Mouse (Mus musculus) adrenal gland, adult 18-20 months (tissue): ENCODE data around the gene Gm40193. TPM values are rescaled to one million over a fixed set of nuclear protein-coding genes. Genes with fewer than 3 reads are reported as not detected.
"Not testable (repeated sequence)": the region's sequence is repeated elsewhere in the genome, so short reads cannot be mapped to it uniquely, and the experiment has no call there.

Experiments
- DNase-seq, 2 experiments: peaks; one replicate each; pipeline ENCODE4 v3.0.0; 2021 to 2022; ENCODE audit warnings: low spot score in 2 of 2
- long read RNA-seq, 2 experiments: library from polyadenylated mRNA; stranded (forward); transcript quantifications; one replicate each; pipeline ENCODE4 v2.0.0; 2021
- total RNA-seq, 2 experiments: library from RNA; stranded (reverse); gene quantifications; 1 replicate in 1 of 2; 2 replicates in 1 of 2; pipeline ENCODE4 v1.2.3; 2021

Gm40193 gene
- not detected for total RNA-seq
- long read RNA-seq, experiment 1 = 0 reads
- long read RNA-seq, experiment 2 = 0 reads

GRCm38 (mm10) chr11:70532839-70533238, at the start of gene Gm40193:
Gene Gm40193, minus strand, starts transcription at chr11:70532939.
- DNase-seq = no peak

DNA sequence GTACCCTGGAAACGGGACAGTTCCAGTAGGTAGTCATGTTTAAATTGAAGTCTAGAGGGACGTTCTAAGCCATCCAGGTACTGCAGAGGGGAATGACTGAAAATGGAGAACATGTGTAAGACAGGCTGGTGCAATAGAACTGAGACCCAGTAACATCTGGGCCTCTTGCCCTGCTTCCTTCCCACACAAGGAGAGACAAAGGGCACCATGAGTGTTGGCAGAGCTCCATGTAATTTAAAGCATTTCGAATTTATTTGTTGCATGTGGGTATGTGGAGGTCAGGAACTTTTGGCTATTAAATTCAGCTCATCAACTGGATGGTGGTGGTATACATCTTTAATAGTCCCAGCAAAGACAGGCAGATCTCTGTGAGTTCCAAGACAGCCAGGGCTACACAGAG, 49.5 kb upstream of the Gm40193 start:
- DNase-seq = no peak

DNA sequence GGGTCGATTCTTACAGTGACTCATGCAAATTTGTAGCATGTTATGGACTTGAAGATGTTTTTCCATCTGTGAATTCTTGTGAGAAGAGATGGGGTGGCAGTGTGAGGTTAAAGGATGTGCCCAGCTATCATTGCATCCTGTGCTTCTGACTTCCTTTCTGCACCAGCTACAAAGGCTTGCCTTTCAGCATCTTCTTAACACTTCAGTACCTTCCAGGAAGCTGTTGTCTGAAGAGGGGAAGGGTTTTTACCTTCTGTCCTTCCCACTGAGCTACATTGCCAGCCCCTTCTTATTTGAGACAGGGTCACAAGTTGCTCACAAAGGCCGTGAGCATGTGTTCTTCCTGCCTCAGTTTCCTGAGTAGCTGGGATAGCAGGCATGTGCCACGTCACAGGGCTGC, 48.2 kb upstream of the Gm40193 start:
- no peak for DNase-seq

DNA sequence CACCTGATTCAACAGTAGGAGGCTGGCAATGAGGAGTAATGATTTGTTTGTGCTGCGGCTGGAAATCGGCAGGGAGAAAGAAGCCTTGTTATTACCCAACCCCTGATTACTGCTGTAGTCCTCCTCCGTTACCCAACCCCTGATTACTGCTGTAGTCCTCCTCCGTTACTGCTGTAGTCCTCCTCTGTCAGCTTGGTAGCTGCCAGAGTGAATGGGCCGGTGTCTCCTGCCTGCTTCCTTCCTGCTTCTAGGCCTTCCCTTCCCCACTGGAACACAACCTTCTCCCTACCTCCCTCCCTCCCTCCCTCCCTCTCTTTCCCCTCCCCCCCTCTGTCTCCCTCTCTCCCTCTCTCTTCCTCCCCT, 47.6 kb upstream of the Gm40193 start:
- DNase-seq = no peak

GRCm38 (mm10) chr11:70579710-70580357, 47.1 kb upstream of the Gm40193 start:
- DNase-seq = no peak

GRCm38 (mm10) chr11:70578962-70579361, 46.2 kb upstream of the Gm40193 start:
- DNase-seq = no peak

- no peak for DNase-seq
Observed at GRCm38 (mm10) chr11:70577201-70577600, 44.5 kb upstream of the Gm40193 start.

DNA sequence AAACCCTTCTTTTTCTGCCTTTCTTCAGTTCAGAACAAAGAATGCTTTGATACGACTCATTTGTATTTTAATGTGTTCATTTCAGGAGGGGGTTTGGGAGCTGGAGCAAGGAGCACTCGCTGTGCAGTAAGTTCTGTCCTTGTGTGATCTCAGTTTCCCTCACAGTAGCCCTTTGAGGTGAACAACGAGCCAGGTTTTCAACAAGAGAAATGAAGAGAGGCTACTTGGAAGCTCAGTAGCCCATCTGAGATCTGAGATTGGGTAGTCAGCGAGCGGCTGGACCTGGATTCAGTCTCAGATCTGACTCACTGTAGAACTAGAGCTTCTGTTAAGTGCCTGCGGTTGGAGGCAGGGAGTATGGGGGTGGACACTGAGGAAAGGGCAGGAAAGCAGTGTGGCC, 41.1 kb upstream of the Gm40193 start:
- no peak for DNase-seq

- DNase-seq = no peak
Observed at GRCm38 (mm10) chr11:70572348-70572902, 39.7 kb upstream of the Gm40193 start.

- no peak for DNase-seq
Observed at GRCm38 (mm10) chr11:70571641-70572040, 38.9 kb upstream of the Gm40193 start.

DNA sequence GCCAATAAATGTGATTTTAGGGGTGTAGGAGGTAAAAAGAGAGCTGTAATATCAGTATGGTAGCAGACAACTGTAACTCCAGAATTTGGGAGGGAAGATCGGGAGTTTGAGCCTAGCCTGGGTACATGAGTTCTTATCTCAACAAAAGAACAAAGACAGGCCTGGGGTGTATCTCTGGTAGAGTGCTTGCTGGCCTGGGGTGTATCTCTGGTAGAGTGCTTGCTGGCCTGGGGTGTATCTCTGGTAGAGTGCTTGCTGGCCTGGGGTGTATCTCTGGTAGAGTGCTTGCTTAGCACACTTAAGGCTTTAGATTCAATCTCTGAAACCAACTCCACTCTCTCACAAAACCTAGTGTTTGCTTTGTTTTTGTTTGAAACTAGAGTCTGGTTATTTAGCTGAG, 37.9 kb upstream of the Gm40193 start:
- not testable (repeated sequence) for DNase-seq

DNA sequence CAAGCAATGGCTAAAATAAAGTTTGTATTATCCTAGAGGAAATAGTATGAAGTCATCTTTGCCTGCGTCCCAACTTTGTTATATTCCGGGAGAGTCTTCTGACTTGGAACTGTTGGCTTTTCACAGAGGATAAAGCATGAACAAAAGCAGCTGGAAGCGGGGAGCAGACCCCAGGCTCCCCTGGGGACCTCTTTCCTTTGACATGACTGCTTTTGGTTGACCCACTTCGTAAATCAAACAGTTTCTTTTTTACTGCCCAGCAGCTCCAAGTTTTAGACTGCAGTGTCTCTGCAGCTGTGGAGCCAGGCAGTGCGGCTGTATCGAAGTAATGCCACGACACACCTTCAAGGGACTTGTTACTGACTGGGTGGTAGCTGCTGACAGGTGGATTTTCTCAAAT, 33.8 kb upstream of the Gm40193 start:
- no peak for DNase-seq

DNA sequence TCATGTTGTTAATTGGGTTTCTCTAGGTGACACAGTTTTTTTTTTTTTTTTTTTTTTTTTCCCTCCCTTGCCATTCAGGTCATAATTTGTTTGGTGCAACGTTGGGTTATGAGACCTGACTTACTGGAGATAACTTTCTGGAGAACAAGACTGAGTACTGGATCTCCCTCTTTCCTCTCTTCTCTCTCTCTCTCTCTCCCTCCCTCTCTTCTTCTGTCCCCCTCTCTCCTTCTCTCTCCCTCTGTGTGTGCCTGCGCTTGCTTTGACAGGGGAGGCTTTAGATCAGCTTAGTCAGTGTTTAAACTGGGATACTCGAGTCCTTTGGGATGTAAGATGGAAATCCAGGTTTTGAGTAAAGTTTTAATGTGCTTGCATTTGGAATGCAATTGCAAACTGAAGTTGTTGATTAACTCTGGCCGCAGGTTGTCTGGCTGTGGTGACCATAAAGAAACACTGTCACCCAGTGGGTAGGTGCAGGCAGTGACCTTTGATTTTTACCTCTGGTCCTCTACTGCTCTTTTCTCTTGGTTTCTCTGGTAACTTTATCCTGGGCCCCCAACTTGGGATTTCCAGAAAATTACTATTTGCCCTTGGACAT, 31.6 kb upstream of the Gm40193 start:
- DNase-seq = no peak

DNA sequence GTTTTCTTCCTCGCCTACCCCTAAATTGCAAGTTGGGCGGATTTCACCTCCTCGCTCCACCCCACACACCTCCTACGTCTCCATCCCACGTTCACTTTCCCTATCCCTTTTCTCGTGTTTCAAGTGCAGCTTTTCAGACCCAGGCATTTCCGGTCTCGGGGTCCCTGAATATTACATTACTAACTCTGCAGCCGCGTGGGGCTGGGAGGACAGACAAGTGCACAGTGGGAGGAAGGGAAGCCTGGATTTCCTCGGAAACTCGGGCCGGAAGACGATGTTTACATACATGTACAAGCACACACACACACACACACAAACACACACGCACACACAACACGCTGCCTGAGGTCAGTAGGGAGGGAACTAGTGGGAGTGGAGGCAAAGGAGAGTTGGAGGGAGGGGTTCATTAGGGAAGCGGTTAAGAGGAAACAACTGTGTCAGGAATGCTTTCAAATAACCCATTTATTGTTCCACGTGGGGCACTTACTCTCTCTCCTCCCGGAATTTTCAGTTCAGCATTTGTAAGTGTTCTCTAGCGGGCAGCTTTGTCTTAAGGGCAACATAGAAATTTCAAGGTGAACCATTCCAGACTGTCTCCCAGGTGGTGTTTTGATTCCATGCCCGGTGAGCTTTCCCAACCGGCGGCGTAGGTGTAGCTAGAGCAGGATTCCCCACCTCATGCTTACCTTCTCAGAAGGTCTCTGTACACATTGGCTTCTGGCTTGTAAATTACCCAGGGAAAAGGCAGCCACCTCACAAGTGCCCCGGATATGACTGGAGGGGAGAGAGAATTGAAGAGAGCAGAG, 30.9 kb upstream of the Gm40193 start:
- peak in 1 of 2 experiments; percentile 26 for DNase-seq

GRCm38 (mm10) chr11:70562995-70563469, 30.3 kb upstream of the Gm40193 start:
- DNase-seq = no peak

DNA sequence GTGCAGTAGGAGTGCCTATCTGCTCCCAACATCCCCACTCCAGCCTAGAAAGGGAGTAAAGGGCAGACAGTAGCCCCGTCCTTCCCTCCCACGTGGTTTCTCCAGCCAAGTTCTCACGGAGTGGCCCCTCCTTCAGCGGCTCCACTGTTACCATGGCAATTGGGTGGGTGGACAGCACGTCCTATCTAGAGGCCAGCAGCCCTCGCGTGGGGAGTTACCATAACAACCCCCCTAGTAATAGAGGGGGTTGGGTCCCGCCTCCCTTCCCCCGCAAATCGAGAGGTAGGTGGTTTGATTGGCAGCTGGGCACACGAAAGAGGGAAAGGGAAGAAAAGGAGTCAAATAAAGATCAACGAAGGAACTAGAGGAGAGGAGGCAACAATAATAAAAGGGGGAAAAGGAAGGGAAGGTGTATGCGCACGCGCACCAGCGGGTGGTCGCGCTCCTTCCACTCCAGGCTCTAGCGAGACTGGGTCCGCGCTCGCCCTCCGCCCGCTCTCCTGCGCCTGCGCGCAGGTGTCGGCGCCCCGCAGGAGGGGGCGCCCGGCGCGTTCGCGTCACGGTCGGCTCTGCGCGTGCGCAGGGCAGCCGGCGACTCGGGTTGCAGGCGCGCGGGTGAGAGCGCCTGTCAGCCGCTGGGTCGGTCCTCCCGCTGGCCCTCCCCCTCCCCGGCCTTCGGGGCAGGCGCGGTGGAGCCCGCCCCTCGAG, 29.7 kb upstream of the Gm40193 start, which contains the start of gene Mink1:
Gene Mink1, plus strand, starts transcription at position 595 of the 708 bp plus-strand sequence.
- DNase-seq = peak; percentile 86 to 88

GRCm38 (mm10) chr11:70561937-70562286, 29.2 kb upstream of the Gm40193 start:
- no peak for DNase-seq

GRCm38 (mm10) chr11:70557545-70557944, 24.8 kb upstream of the Gm40193 start:
- DNase-seq = no peak

- no peak for DNase-seq
Observed at GRCm38 (mm10) chr11:70553940-70554339, 21.2 kb upstream of the Gm40193 start.

- DNase-seq = no peak
Observed at GRCm38 (mm10) chr11:70551526-70551925, 18.8 kb upstream of the Gm40193 start.

- no peak for DNase-seq
Observed at GRCm38 (mm10) chr11:70544496-70544895, 11.8 kb upstream of the Gm40193 start.
